Mouse (Mus musculus) v-Abl transformed pro-B cells (cell line): ENCODE measurements around the gene Dtnbp1.

Experiments
- in situ Hi-C, 2 experiments: fragments of 400-800 bp; cut with MboI; formaldehyde crosslinking; loops; one replicate each; pipeline ENCODE4 v1.15.1; 2025; ENCODE audit not compliant: unreplicated experiment in 2 of 2

The Dtnbp1 gene

DNA sequence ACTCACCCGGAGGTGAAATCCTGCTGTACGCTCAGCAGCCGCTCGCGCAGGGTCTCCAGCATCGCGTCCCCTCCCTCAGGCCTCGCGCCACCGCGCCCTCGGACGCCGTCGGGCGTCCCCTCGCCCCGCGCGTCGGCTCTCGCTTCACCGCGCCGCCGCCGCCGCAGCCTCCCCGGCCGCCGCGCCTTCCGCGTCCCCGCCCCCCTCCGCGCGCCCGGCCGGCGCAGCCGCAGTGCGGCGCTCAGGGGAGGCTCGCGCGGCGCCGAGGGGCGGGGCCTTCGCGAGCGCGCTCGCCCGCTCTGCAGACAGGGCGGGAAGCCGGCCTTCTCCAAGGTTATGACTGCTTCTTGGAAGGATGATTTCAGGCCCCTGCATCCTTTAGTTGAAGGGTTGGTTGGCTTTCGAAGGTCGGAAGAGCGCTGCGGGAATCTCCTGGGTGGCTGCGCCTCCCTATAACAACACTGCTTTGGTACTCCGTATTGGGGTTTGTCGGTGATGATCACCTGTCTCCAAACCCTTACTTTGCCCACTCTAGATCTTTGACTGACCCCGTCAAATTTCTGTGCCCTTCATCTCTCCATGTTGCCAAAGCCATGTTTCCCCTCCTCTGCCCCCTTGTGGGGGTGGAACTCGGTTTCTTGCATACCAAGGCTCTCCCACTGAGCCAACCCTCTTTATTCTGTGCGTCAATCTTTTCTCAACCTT, at the start of gene Dtnbp1:
Gene Dtnbp1 (minus strand): TSS at position 237 of the 705 bp plus-strand sequence.
- in situ Hi-C loops: loop anchor here in 1 of 2 experiments (10.0 kb wide), 2 partner anchors 267 to 473 kb away; no protein-coding TSS in a partner anchor

DNA sequence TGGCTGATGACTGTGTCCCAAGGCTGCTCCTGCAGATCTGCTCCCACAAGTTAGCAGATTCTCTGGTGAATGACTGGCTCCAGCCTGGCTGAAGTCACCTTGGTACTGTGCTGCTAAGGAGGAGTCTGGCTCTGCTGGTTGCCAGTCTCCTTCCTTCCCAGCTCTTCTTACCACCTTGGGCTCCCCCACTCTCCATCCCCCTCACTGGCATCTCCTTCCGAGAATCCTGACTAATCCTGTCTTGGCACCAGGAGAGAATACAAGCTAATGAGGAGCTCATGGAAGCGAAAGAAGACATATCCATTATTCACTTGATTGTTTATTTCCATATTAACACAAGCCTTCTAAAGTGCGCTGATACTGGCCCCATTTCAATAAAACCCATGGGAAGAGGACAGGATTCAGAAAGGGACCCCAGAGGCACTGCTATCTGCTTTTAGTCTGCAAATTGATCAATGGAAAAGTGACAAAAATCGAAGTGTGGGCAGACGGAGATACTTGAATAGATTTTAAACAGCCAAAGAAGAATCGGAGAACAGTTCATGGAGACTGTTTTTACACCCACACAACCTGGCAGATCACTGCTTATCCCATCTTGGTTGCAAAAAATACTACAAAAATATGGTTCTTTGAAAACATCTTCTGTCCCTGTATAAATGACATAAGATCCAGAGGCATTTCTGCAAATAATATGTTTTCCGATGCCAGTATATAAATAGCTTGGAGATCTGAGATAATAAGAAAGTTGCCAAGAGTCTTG, 47.5 kb upstream of the Dtnbp1 start:
- in situ Hi-C loops: loop anchor here in 1 of 2 experiments (25.0 kb wide), 1 partner anchor 1113 kb away; no protein-coding TSS in a partner anchor

DNA sequence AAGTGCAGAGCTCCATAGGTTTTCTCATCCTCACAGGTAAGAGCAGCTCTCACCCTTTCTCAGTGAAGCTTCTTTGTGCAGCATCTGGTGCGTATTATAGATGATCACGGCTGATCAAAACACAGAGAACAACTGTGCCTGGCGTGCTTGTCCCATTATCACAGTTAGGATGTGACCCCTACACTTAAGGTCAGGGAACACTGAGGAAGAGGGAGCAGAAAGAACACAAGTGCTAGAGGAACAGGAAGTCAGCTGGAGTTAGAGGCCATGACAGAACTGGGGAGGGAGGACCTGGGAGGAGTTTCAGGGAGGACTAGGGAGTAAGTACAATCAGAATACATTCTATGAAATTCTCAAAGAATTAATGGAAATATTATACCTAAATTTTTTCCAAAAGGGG, 41.5 kb upstream of the Dtnbp1 start:
- in situ Hi-C loops: loop anchor here in 1 of 2 experiments (25.0 kb wide), 1 partner anchor 1119 kb away; no protein-coding TSS in a partner anchor

DNA sequence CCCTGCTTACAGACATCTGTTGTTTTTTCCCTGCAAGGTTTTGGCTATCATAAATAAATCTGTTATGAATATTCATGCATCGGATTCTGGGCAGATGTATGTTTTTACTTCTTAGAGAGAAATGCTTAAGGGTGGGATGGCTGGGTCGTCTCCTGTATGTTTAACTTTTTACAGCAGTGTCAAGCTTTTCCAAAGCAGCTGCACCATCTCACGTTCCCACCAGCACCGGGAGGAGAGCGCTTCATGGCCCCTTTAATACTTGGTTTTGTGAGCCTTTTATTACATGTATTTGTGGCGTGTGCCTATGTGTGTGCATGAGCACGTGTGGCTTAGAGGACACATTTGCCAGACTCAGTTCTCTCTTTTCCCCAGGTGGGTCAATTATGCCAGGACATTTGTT, 38.8 kb upstream of the Dtnbp1 start:
- in situ Hi-C loops: loop anchor here in 1 of 2 experiments (25.0 kb wide), 1 partner anchor 1122 kb away; no protein-coding TSS in a partner anchor

DNA sequence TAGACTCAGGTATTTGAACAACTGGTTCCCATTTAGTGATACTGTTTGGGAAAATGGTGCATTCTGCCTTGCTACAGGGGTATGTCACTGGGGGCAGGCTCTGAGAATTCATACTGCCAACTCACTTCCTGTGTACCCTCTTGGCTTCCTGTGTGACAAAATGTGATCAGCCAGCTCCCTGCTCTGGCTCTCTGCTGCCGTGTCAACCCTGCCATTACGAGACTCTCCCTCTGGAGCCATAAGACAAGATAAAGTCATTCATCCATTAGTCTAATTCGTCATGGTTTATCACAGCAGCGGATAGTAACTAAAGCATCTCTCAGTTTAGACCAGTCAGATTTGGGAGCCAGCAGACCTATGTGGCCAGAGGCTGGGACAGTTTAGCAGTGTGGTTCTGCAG, 38.2 kb upstream of the Dtnbp1 start:
- in situ Hi-C loops: loop anchor here in 1 of 2 experiments (25.0 kb wide), 1 partner anchor 1122 kb away; no protein-coding TSS in a partner anchor

DNA sequence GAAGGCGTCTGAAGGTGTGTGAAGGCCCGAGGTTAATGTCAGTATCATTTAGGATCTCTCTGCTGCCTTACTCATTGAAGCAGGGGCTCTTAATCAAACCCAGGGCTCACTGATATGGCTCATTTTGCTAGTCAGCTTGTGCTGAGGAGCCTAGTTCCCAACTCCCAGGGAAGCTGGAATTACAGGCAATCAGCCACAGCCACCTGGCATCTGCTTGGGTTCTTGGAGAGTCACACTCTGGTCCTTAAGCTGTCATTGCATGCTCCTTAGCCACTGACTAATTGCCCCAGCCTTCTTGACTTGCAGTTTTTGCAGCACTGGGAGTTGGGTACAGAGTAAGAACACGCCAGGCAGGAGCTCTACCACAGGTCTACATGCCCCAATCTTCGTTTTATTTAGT, 34.5 kb upstream of the Dtnbp1 start:
- in situ Hi-C loops: loop anchor here in 1 of 2 experiments (10.0 to 25.0 kb wide), 2 partner anchors 938 to 1126 kb away; no protein-coding TSS in a partner anchor

DNA sequence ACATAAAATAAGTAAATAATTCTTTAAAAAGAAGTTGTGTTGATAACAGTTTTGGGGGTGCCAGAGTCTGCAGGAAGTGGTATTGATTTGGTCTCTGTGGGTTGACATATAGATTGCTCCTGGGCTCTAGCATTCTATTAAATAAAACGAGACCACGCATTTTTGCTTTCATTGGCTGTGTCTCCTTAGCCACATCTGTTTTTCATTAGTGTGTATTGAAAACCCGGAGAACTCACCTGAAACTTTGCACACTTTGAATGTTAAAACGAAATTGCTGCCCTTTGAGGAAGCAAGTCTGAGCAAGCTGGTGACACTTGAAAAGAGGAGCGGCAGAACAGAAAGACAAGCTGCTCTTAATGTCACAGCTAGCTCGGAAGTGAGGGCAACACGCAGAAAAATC, 32.8 kb upstream of the Dtnbp1 start:
- in situ Hi-C loops: loop anchor here (5.0 to 25.0 kb wide), 4 partner anchors 358 to 1128 kb away; no protein-coding TSS in a partner anchor

DNA sequence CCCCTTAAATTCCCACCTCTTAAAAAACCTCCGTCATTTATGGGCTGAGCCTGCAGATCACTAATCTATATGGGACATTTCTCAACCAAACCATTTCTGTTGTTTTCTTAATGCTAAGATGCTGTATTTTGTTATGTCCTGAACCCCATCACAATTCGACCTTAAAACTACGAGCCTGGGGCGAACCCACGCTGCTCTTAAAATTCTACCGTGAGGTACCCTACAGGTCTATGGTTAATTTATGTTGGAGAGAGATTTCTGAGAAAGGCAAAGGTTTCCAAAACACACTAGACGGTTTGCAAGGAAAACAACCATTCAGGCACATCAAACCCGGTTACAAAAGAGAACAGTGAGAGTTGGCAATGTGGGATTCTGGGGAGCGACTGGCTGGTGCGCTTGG, 31.4 kb upstream of the Dtnbp1 start:
- in situ Hi-C loops: loop anchor here (5.0 to 25.0 kb wide), 4 partner anchors 359 to 1129 kb away; no protein-coding TSS in a partner anchor

DNA sequence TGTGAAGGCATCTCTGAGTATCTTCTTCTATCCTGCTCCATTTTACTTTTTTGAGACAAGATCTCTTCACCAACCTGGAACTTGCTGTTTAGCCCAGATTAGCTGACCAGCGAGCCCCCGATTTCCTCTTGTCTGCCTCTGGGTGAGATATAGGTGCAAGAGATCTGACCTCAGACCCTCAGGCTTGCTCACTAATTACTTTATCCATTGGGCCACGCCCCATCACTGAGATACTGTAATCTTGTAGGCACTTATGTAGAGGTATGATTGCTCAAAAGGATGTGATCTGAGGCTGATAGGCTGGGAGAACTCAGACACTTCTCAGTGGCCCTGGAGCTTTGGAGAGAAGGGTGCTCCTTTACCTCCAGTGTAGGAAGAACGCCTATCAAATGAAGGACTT, 30.5 kb upstream of the Dtnbp1 start:
- in situ Hi-C loops: loop anchor here (5.0 to 25.0 kb wide), 4 partner anchors 360 to 1130 kb away; no protein-coding TSS in a partner anchor

DNA sequence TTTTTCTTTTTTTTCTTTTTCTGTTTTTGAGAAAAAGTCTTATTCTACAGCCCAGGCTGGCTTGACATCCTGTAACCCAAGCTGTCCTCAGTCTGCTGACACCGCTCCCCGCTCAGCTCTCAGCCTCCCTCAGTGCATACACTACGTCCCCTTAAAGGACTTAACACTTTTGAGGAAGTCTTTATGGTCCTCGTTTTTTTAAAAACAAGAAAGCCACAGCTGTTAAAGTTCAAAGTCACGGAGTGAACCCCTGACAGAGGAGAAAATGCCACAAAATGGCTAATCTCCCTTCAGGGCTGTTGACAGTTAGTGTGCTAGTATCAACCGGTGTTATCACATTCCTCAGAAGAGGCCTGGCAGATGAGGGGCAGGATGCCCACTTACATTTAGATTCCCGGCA, 29.8 kb upstream of the Dtnbp1 start:
- in situ Hi-C loops: loop anchor here (5.0 to 25.0 kb wide), 4 partner anchors 361 to 1131 kb away; no protein-coding TSS in a partner anchor

DNA sequence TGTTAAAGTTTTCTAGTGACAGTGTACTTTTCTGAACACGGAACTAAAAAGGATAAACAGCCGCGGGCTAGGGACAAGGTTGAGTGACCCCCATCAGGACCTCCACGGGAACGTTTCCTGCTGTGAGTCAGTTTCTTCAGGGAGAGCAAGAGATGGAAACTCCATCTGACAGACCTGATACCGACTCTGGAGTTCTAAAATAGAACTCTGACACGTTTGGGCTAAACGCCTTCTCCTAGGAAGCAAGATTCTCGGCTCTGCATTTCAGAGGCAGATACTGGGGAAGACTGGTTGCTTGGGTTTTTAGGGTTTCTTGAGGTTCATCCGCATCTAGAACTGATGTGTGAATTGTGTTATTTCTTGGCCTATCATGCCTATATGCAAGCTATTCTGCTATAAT, 29.4 kb upstream of the Dtnbp1 start:
- in situ Hi-C loops: loop anchor here (5.0 to 25.0 kb wide), 4 partner anchors 361 to 1131 kb away; no protein-coding TSS in a partner anchor

DNA sequence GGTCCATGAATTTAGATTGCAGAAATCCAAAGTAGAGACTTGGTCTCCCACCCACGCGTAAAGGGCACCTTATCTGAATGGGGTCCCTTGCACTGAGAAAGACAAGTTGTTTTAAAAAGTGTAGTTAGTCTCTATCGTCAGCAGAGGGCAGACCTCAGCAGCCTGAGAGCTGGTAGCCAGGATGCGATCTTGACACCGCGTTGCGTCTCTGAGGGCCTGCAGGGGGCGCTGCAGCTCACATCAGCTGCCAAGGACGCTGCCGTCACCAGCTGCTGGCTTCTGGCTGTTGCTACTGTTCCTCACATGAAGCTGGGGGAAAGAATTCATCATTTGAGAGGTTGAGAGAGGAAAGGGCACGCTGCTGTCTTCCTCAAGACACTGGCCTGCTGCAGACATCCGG, 28.9 kb upstream of the Dtnbp1 start:
- in situ Hi-C loops: loop anchor here (5.0 to 25.0 kb wide), 4 partner anchors 361 to 1131 kb away; no protein-coding TSS in a partner anchor

DNA sequence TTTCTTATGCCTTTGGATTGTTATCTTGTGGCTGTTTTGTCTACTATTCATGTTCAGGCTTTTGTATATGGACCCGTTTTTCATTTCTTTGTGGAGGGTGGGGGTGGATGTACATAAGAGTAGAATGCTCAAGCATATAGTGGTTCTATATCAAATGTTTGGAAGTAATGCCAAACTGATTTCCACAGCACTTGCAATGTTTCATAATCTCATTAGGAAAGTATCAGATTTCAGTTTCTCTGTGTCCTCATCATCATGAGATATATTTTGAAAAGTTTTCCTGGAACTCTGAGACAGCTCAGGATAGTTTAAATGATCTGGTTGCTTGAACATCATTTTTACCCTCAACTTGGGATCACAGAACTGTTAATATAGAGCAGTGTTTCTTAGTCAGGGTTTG, 27.8 kb upstream of the Dtnbp1 start:
- in situ Hi-C loops: loop anchor here (5.0 to 25.0 kb wide), 4 partner anchors 363 to 1133 kb away; no protein-coding TSS in a partner anchor

DNA sequence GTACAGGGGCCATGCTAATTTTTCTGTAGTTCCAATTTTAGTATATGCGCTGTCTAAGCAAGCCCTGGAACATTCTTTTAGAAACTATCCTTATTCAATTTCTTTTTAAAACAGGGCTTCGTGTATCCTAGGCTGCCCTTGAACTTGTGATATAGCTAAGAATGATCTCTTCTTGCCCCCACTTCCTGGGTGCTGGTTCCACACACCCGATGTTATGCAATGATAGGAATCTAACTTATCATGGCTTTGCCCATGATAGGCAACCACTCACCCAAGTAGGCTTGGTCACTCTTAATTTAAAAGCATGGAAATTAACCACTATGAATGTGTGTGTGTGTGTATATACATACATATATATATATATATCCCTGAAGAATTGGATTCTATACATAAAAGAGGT, 24.3 kb upstream of the Dtnbp1 start:
- in situ Hi-C loops: loop anchor here in 1 of 2 experiments (25.0 kb wide), 1 partner anchor 1136 kb away; no protein-coding TSS in a partner anchor

DNA sequence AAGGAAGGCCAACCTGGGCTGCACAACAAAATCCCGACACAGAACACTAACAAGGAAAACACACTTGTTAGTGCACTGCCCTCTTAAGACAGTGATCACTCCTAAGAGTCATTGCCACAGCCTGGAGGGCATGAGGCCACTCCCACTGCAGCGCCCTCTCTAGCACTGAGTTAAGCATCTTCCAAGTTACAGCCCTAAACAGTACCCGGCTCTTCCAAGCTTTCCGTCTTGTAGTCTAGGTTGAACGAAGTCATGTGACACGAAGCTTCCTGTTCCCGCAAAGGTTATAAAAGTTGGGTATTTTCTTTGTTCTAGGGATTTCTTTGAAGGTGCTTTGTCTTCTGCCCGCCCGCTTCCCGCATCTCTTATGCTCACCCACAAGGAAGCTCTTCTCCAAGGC, 22.9 kb upstream of the Dtnbp1 start:
- in situ Hi-C loops: loop anchor here in 1 of 2 experiments (25.0 kb wide), 1 partner anchor 1137 kb away; no protein-coding TSS in a partner anchor

DNA sequence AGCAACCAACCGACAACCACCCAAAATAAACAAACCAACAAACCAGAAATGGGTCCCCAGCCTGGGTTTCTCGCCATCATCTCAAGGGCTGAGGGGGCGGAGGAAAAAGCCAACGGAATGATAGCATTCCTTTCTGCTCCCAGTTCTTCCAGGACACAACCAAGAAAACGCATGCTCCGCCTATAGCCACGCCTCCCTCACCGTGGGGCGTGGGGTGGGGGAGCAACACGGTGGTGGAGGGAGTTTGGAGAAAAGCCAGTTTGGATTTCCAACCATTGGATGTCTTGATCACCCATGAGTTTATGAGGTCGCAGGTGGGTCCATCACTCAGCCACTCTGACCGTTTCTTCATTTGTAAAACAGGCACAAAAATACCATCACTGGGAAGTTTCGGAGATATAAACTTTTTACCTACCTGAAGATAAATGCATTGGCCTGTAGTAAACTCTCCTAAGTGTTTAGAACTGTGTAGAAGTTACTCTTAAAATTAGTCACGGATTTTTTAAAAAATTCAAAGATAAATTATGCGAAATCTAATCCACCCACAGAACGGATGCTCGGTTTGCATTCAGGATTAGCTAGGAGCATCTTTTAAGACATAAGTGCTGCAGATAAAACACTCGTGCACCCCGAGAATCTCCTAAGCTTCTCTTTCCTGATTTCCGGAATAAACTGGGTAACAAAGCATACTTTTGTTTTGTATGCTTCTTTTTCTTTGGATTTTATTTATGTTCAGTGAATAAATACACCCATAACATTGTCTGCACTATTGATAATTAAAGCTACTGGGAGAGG, 21.6 kb upstream of the Dtnbp1 start:
- in situ Hi-C loops: no loop called here

DNA sequence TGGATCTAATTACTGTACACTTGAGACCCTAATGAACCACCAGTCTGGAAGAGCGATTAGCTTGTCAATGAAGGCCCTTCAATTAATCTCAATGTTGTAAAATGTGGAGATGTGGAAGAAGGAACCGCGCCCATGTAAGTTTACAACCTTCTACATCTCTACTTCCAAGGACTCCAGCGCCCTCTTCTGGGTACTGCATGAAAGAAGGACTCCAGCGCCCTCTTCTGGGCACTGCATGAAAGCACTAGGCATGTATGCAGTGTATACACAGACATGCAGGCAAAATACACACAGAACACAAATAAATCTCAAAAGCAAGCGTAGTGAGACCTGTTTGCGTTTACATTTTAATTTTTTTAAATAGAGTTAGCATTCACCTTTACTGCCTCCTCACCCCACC, 6.2 kb upstream of the Dtnbp1 start:
- in situ Hi-C loops: loop anchor here in 1 of 2 experiments (10.0 kb wide), 2 partner anchors 273 to 467 kb away; no protein-coding TSS in a partner anchor

DNA sequence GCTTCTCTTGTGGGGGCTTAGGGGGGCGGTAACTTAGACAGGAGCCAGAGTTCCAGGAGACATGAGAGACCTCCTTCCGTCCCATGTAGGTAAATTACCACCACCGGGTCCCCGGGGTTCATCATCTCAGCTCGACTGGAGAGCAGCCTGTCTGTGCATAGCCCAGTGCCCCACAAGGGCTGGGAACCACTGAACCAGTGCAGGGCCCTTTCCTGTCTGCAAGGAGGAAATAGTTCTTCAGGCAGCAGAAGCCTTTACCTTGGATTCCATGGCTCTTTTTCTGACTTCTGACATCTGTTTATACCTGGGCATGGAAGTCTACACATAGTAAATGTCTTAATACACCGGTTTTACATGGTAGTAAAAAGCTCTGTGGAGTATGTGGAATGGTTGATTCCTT, 5.8 kb upstream of the Dtnbp1 start:
- in situ Hi-C loops: loop anchor here in 1 of 2 experiments (10.0 kb wide), 2 partner anchors 273 to 467 kb away; no protein-coding TSS in a partner anchor

DNA sequence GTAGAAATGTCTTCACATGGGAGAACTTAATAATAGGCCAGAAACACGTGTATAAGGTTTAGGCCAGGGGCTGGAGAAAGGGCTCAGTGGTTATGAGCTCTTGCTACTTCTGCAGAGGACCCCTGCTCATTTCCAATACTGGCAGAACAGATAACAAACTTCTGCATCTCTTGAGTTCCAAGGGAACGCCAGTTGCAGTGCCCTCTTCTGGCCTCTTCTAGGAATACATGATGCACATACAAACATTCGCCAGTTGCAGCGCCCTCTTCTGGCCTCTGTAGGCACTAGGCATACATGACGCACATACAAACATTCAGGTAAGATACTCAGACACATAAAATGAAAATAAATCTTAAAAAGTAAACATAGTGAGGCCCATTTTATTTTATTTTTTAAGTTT, 4.5 kb upstream of the Dtnbp1 start:
- in situ Hi-C loops: loop anchor here in 1 of 2 experiments (10.0 kb wide), 2 partner anchors 272 to 468 kb away; no protein-coding TSS in a partner anchor
